Mouse (Mus musculus) ES-E14 (cell line): ENCODE data around the gene Tns3.

Experiments
- MAFK ChIP-seq: IDR thresholded peaks from 2 replicates; pipeline ENCODE4 v1.6.1; 2014; ENCODE audit warnings: mild to moderate bottlenecking, low read depth, low read length, inconsistent platforms; ENCODE audit not compliant: insufficient read depth
- ZC3H11A ChIP-seq: IDR thresholded peaks from 2 replicates; pipeline ENCODE4 v1.6.1; 2012; ENCODE audit warnings: low read depth, mild to moderate bottlenecking, inconsistent platforms, low read length, borderline replicate concordance

DNA sequence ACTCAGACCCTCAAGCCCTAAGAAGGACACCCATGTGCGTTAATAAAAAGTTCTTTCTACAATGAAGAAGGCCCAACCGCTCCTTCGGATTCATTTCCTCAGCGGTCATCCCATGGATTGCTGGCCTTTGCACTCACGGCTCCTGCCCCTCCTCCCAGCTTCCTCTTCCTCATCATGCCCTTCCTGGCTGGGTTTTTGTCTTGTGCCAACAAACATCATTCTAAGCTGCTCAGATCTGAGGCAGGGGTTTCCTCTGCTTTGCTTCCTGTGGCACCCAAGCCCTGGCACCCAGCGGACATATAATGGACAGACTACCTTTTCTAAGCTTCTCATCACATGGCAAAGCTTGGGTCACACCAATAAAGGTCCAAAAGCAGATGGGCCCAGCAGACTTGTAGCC is 167.2 kb downstream of the Tns3 start:
- TF ChIP-seq ZC3H11A (no peak), MAFK (no peak)
